Comparison of ENCODE assay signal across 8 mouse cellular contexts in genomic region chr2:51139912-51140446, GRCm38 (mm10). TPM values are rescaled to one million over a fixed set of nuclear protein-coding genes. Genes with fewer than 3 reads are reported as not detected.
DNase-seq lines count a peak whose midpoint lies in the region; ATAC-seq and TF ChIP-seq lines count a peak whose summit lies in the region.

No protein-coding gene starts in this region.

- 0 out of 2 replicates have a peak, but pooled peaks cover 9% of the 10 kb centered on the region for H3K36me3 ChIP-seq in kidney, postnatal 0 days (ENCODE audit: insufficient read depth, low read length)
- peaks cover 7% of the 10 kb centered on the region; the same call in 1 of the 2 replicates for H3K36me3 ChIP-seq in forebrain, embryonic 11.5 days (ENCODE audit: control insufficient read depth, insufficient read depth, low read length)
- H3K36me3 ChIP-seq in limb, embryonic 10.5 days = peaks cover 65% of the 10 kb centered on the region
- H3K36me3 ChIP-seq in neural tube, embryonic 13.5 days = peaks cover 30% of the 10 kb centered on the region

- H3K9me3 ChIP-seq in kidney, postnatal 0 days (replicated peaks; ENCODE audit: low read length) = no peaks in the 10 kb centered on the region
- no peaks in the 10 kb centered on the region for H3K9me3 ChIP-seq in forebrain, embryonic 11.5 days (ENCODE audit: control insufficient read depth, low read length)
- no peaks in the 10 kb centered on the region for H3K9me3 ChIP-seq in limb, embryonic 10.5 days (replicated peaks)
- no peaks in the 10 kb centered on the region for H3K9me3 ChIP-seq in neural tube, embryonic 13.5 days

- H3K4me3 ChIP-seq in kidney, postnatal 0 days (replicated peaks; ENCODE audit: low read depth, low read length) = no peak overlapping the region
- H3K4me3 ChIP-seq in forebrain, embryonic 11.5 days (ENCODE audit: low read depth, low read length) = peak overlapping the region; percentile 24; the same call in 1 of the 2 replicates
- peak overlapping the region; percentile 40; the same call in 1 of the 2 replicates for H3K4me3 ChIP-seq in limb, embryonic 10.5 days
- H3K4me3 ChIP-seq in neural tube, embryonic 13.5 days = peak overlapping the region; percentile 31

- H3K27ac ChIP-seq in kidney, postnatal 0 days = no peak overlapping the region
- peak overlapping the region; percentile 68 for H3K27ac ChIP-seq in forebrain, embryonic 11.5 days (ENCODE audit: low read depth, low read length)
- H3K27ac ChIP-seq in limb, embryonic 10.5 days = peak overlapping the region; percentile 86
- H3K27ac ChIP-seq in neural tube, embryonic 13.5 days (replicated peaks) = peak overlapping the region; percentile 77

- WGBS in kidney, postnatal 0 days = 23% methylated on average over 6 of the region's 6 CpGs
- under 1% methylated on average over 6 of the region's 6 CpGs for WGBS in forebrain, embryonic 11.5 days
- 4% methylated on average over 6 of the region's 6 CpGs for WGBS in limb, embryonic 10.5 days
- 4% methylated on average over 6 of the region's 6 CpGs for WGBS in neural tube, embryonic 13.5 days

- no peak for DNase-seq in kidney, postnatal 0 days (ENCODE audit: low spot score)
- no peak for DNase-seq in kidney, postnatal 36 days
- no peak for DNase-seq in forebrain, embryonic 11.5 days (ENCODE audit: low spot score)
- no peak for DNase-seq in limb, embryonic 10.5 days (ENCODE audit: low spot score)
- no peak for DNase-seq in thymus, postnatal 0 days (ENCODE audit: low spot score)
- DNase-seq in urinary bladder, postnatal 10 days (ENCODE audit: low spot score) = no peak

- peak overlapping the region; percentile 42; the same call in 1 of the 2 replicates for H3K4me2 ChIP-seq in kidney, postnatal 0 days (ENCODE audit: low read length)
- peak overlapping the region; percentile 53 for H3K4me2 ChIP-seq in forebrain, embryonic 11.5 days (ENCODE audit: low read depth, low read length, severe bottlenecking)
- peak overlapping the region; percentile 75 for H3K4me2 ChIP-seq in neural tube, embryonic 13.5 days

- no peak for TF ChIP-seq CTCF in kidney, postnatal 0 days (IDR thresholded peaks at IDR 0.05; ENCODE audit: low read depth)

- H3K27me3 ChIP-seq in kidney, postnatal 0 days (ENCODE audit: insufficient read depth, low read length) = no peaks in the 10 kb centered on the region
- no peaks in the 10 kb centered on the region for H3K27me3 ChIP-seq in forebrain, embryonic 11.5 days (ENCODE audit: control insufficient read depth, insufficient read depth, low read length)
- no peaks in the 10 kb centered on the region for H3K27me3 ChIP-seq in limb, embryonic 10.5 days (ENCODE audit: low read depth, poor library complexity, severe bottlenecking)
- no peaks in the 10 kb centered on the region for H3K27me3 ChIP-seq in neural tube, embryonic 13.5 days

- H3K4me1 ChIP-seq in kidney, postnatal 0 days (replicated peaks; ENCODE audit: insufficient read depth, low read length) = peaks cover 56% of the 10 kb centered on the region
- peaks cover 29% of the 10 kb centered on the region for H3K4me1 ChIP-seq in forebrain, embryonic 11.5 days (replicated peaks; ENCODE audit: control insufficient read depth, insufficient read depth, low read length)
- H3K4me1 ChIP-seq in limb, embryonic 10.5 days = peaks cover 77% of the 10 kb centered on the region
- H3K4me1 ChIP-seq in neural tube, embryonic 13.5 days (replicated peaks) = peaks cover 87% of the 10 kb centered on the region

- H3K9ac ChIP-seq in kidney, postnatal 0 days (ENCODE audit: low read depth, low read length) = no peak overlapping the region
- H3K9ac ChIP-seq in forebrain, embryonic 11.5 days (ENCODE audit: low read length) = peak overlapping the region; percentile 29
- H3K9ac ChIP-seq in neural tube, embryonic 13.5 days = peak overlapping the region; percentile 58; the same call in 1 of the 2 replicates

- ATAC-seq in kidney, postnatal 0 days (replicated peaks; ENCODE audit: low FRiP score, low read depth) = no peak
- peak; percentile 60 for ATAC-seq in forebrain, embryonic 11.5 days (replicated peaks; ENCODE audit: low FRiP score)
- ATAC-seq in neural tube, embryonic 13.5 days (ENCODE audit: low read depth) = 0 out of 2 replicates have a peak, but pooled peaks have one; percentile 47
- ATAC-seq in frontal cortex, adult (ENCODE audit: low TSS enrichment) = no peak

RNA-seq across cellular contexts. Expression of gene Rnd3, which starts 8.9 kb away (rescaled TPM):
- polyA plus RNA-seq in kidney, postnatal 0 days (2015; fragmentation: Nextera tagmentation; extraction: Ambion mirVana) = 30.4 and 31.1 TPM in 2 replicates
- polyA plus RNA-seq in forebrain, embryonic 11.5 days (2014; fragmentation: Nextera tagmentation; extraction: Ambion mirVana) = 160 and 163 TPM in 2 replicates
- polyA plus RNA-seq in limb, embryonic 10.5 days (2016; fragmentation: Nextera tagmentation; extraction: Ambion mirVana) = 88.6 and 111 TPM in 2 replicates
- 158 and 171 TPM in 2 replicates for polyA plus RNA-seq in neural tube, embryonic 13.5 days (2015; fragmentation: Nextera tagmentation; extraction: Ambion mirVana)
- 7.4 and 7.8 TPM in 2 replicates for polyA plus RNA-seq in thymus, postnatal 0 days (2015; fragmentation: Nextera tagmentation; extraction: Ambion mirVana)

Comparison
In these comparisons a context has a peak if more than half of its experiments do, and no peak if none do; other contexts are left out.
1. ATAC-seq: peak in forebrain, embryonic 11.5 days (single experiment) and neural tube, embryonic 13.5 days (single experiment); none in kidney, postnatal 0 days (single experiment) and frontal cortex, adult (single experiment).
2. Peak in every context shown above with its lines, with median percentiles within 50 percentile points of each other: H3K4me2 ChIP-seq.